Mouse (Mus musculus) lung, adult 2 months (tissue): ENCODE data around the gene Pclo.

ENCODE experiments used
- CTCF ChIP-seq: fragments of 200-500 bp; IDR thresholded peaks from 2 replicates; pipeline ENCODE4 v1.5.1; 2011; ENCODE audit warnings: mild to moderate bottlenecking, low read length, control low read depth; ENCODE audit not compliant: insufficient read depth
- POLR2A ChIP-seq: fragments of 200-500 bp; IDR thresholded peaks from 2 replicates; pipeline ENCODE4 v1.6.1; 2011; ENCODE audit warnings: low read depth, mild to moderate bottlenecking, control low read depth, low read length, borderline replicate concordance; ENCODE audit errors: extremely low read depth

- TF ChIP-seq CTCF: no peak
- TF ChIP-seq POLR2A: no peak
Measured at GRCm38 (mm10) chr5:14621146-14621545, 106.4 kb downstream of the Pclo start.
